Mouse (Mus musculus) lung, postnatal 0 days (tissue): ENCODE data around the gene Zfp654.

ENCODE experiments used
- CTCF ChIP-seq: IDR thresholded peaks from 2 replicates; pipeline ENCODE4 v1.5.1; 2016; ENCODE audit warnings: antibody characterized with exemption, mild to moderate bottlenecking
- EP300 ChIP-seq: IDR thresholded peaks from 2 replicates; pipeline ENCODE4 v1.6.1; 2016; ENCODE audit warnings: antibody characterized with exemption, mild to moderate bottlenecking, control low read depth

- no peak for TF ChIP-seq CTCF
- TF ChIP-seq EP300 = no peak
These were observed 1.0 kb upstream of the Zfp654 start for GRCm38 (mm10) chr16:64852441-64852871.
